Mouse (Mus musculus) midbrain, postnatal 0 days (tissue): ENCODE measurements at regions not wholly inside any gene's neighbourhood (a gene's known extent, or its start where the extent isn't known, plus 50 kb on each side); places are given as distances from the start of the nearest gene placed in this dataset.
"Not testable (repeated sequence)": the region's sequence is repeated elsewhere in the genome, so short reads cannot be mapped to it uniquely, and the experiment has no call there.

Experiments used
- ATAC-seq: fragments of 200-750 bp; cut with Nextera tagmentation; 2 replicates; pipeline ENCODE4 v1.8.0; 2017; ENCODE audit warnings: moderate number of reproducible peaks, mild to moderate bottlenecking, moderate TSS enrichment, moderate library complexity; ENCODE audit not compliant: low FRiP score
- DNase-seq: peaks from one replicate; pipeline ENCODE4 v3.0.0-alpha.2; 2015; ENCODE audit warnings: low spot score
- H3K27ac ChIP-seq: fragments of 300-500 bp; sonication (generic); 2 replicates; pipeline ENCODE4 v1.5.1; 2014; ENCODE audit warnings: low read depth, mild to moderate bottlenecking, low read length, mixed read lengths
- H3K27me3 ChIP-seq: fragments of 300-500 bp; sonication (generic); 2 replicates; pipeline ENCODE4 v1.6.1; 2014; ENCODE audit warnings: low read length, control low read depth, mixed read lengths; ENCODE audit not compliant: insufficient read depth
- H3K36me3 ChIP-seq: fragments of 300-500 bp; sonication (generic); 2 replicates; pipeline ENCODE4 v1.6.1; 2014; ENCODE audit warnings: low read length, control low read depth, mixed read lengths; ENCODE audit not compliant: insufficient read depth
- H3K4me1 ChIP-seq: fragments of 300-500 bp; sonication (generic); 2 replicates; pipeline ENCODE4 v1.6.1; 2014; ENCODE audit warnings: mild to moderate bottlenecking, control low read depth, antibody characterized with exemption, low read length, mixed read lengths; ENCODE audit not compliant: insufficient read depth
- H3K4me2 ChIP-seq: fragments of 300-500 bp; sonication (generic); 2 replicates; pipeline ENCODE4 v1.6.1; 2014; ENCODE audit warnings: low read depth, mild to moderate bottlenecking, low read length, mixed read lengths; ENCODE audit not compliant: poor library complexity, severe bottlenecking
- H3K4me3 ChIP-seq: fragments of 300-500 bp; sonication (generic); 2 replicates; pipeline ENCODE4 v1.5.1; 2014; ENCODE audit warnings: low read depth, mild to moderate bottlenecking, low read length, moderate library complexity
- H3K9ac ChIP-seq: fragments of 300-500 bp; sonication (generic); replicated peaks from 2 replicates; pipeline ENCODE4 v1.6.1; 2014; ENCODE audit warnings: mild to moderate bottlenecking, low read length, moderate library complexity, mixed read lengths; ENCODE audit not compliant: poor library complexity, severe bottlenecking
- H3K9me3 ChIP-seq: fragments of 300-500 bp; sonication (generic); 2 replicates; pipeline ENCODE4 v1.6.1; 2016; ENCODE audit warnings: low read length, control low read depth
- CTCF ChIP-seq: IDR thresholded peaks from 2 replicates; pipeline ENCODE4 v1.5.1; 2016; ENCODE audit warnings: antibody characterized with exemption, mild to moderate bottlenecking
- WGBS: fragments of 180-500 bp; shearing (Covaris S2); extraction: QIAGEN DNeasy Blood & Tissue Kit; methylation state at CpG from one replicate; pipeline ENCODE4 v1.1.7; 2014; 5-methylcytosine and 5-hydroxymethylcytosine counted together

DNA sequence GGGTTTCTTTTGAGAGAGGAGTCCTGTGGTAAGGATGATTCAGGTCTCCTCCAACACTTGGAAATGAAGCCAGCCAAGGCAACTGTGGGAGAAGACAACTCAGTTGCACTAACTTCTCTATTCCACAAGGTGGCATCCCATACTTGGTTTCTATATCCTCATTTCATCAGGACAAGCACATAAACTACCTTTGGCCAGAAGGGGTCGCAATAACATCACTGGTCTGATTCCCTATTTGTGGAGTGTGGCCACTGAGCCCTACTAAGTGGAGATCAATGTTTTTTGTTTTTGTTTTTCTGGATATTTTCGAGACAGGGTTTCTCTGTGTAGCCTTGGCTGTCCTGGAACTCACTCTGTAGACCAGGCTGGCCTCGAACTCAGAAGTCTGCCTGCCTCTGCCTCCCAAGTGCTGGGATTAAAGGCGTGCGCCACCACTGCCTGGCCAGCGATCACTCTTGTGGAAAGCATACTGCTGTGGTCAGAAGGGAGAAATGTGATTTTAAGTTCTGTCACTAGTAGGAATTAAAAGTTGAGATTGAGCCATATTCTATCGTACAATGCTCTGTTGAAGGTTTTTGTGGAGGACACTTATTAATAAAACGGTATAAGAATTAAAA lies 467.9 kb upstream of the Olfr161 start:
- not testable (repeated sequence) for H3K4me3 ChIP-seq, H3K9ac ChIP-seq, H3K36me3 ChIP-seq, H3K27me3 ChIP-seq, H3K27ac ChIP-seq, H3K4me1 ChIP-seq, H3K9me3 ChIP-seq, DNase-seq, H3K4me2 ChIP-seq
- WGBS = 72% methylated on average over 8 of the region's 8 CpGs
- peak; percentile 53; the same call in 1 of the 2 replicates for ATAC-seq
- TF ChIP-seq CTCF = peak; percentile 23

DNA sequence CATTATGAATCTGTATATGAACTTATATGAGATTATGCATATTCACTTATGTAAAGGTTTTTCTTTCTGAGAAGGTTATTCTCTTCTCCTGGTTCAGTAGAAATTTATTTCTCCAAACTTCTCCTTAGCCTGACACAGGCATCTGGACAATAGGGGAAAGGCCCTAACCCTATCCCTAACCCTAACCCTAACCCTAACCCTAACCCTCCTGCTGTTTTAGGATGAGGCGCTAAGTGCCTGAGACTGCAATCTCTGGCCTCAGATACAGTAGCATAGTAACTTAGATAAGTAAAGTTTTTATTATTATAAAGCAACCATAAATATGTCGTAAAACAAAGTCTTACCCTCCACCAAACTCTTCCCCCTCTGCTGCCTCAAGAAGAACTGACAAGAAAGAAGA lies 463.5 kb upstream of the Olfr161 start:
- not testable (repeated sequence) for H3K9me3 ChIP-seq, H3K9ac ChIP-seq, H3K36me3 ChIP-seq, H3K4me3 ChIP-seq, DNase-seq, H3K4me1 ChIP-seq, H3K4me2 ChIP-seq, H3K27me3 ChIP-seq, H3K27ac ChIP-seq
- ATAC-seq = 0 out of 2 replicates have a peak, but pooled peaks have one; percentile 65
- 41% methylated on average over 2 of the region's 2 CpGs for WGBS
